Mouse (Mus musculus) limb, embryonic 15.5 days (tissue): ENCODE measurements at regions not wholly inside any gene's neighbourhood (a gene's known extent, or its start where the extent isn't known, plus 50 kb on each side); places are given as distances from the start of the nearest gene placed in this dataset.
"Not testable (repeated sequence)": the region's sequence is repeated elsewhere in the genome, so short reads cannot be mapped to it uniquely, and the experiment has no call there.

Experiments used
- ATAC-seq: fragments of 200-750 bp; cut with Nextera tagmentation; 2 replicates; pipeline ENCODE4 v1.8.0; 2017; ENCODE audit warnings: low read depth, moderate TSS enrichment; ENCODE audit not compliant: insufficient number of reproducible peaks, low FRiP score, low TSS enrichment
- H3K27ac ChIP-seq: fragments of 300-500 bp; sonication (generic); 2 replicates; pipeline ENCODE4 v1.5.1; 2015; ENCODE audit warnings: moderate library complexity, mild to moderate bottlenecking, inconsistent platforms
- H3K27me3 ChIP-seq: fragments of 300-500 bp; sonication (generic); 2 replicates; pipeline ENCODE4 v1.6.1; 2015; ENCODE audit warnings: inconsistent platforms
- H3K36me3 ChIP-seq: fragments of 300-500 bp; sonication (generic); 2 replicates; pipeline ENCODE4 v1.6.1; 2015; ENCODE audit warnings: inconsistent platforms
- H3K4me1 ChIP-seq: fragments of 300-500 bp; sonication (generic); 2 replicates; pipeline ENCODE4 v1.6.1; 2015; ENCODE audit warnings: inconsistent platforms
- H3K4me2 ChIP-seq: fragments of 300-500 bp; sonication (generic); 2 replicates; pipeline ENCODE4 v1.6.1; 2015; ENCODE audit warnings: mild to moderate bottlenecking, inconsistent platforms
- H3K4me3 ChIP-seq: fragments of 300-500 bp; sonication (generic); 2 replicates; pipeline ENCODE4 v1.5.1; 2015; ENCODE audit warnings: mild to moderate bottlenecking, inconsistent platforms
- H3K9ac ChIP-seq: fragments of 300-500 bp; sonication (generic); 2 replicates; pipeline ENCODE4 v1.6.1; 2015; ENCODE audit warnings: inconsistent platforms
- H3K9me3 ChIP-seq: fragments of 300-500 bp; sonication (generic); 2 replicates; pipeline ENCODE4 v1.6.1; 2016; ENCODE audit warnings: inconsistent platforms
- WGBS: fragments of 180-500 bp; shearing (Covaris S2); methylation state at CpG from one replicate; pipeline ENCODE4 v1.1.7; 2015; 5-methylcytosine and 5-hydroxymethylcytosine counted together

DNA sequence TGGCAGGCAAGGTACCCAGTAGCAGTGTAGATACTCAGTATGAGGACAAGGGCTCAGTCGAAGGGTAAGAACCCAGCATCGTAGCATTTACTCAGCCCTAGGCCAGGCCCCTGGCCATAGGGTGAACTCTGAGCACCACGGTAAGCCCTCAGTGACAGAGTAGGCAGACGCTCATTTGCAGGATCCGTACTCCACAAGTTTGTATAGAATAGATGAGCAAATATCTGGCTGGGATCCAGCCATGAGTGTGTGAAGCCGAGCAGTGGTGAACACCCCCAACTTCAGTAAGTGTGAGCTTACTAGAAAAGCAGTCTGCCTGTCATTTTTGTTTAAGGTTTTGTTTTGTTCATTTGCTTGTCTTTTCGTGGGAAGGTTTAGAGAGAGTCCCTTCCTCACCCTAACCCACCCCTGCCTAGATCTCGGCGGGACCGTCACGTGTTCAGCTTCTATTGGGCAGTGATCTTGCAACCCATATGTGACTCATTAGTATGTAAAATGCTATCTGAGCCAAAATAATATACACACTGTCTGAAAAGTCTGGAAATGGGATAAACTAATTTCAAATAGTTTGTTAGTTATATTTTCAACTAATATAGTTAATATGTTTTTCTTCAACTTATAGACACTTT is 76.3 kb downstream of the Gm5447 start:
- Histone ChIP-seq H3K36me3 (no peaks in the 10 kb centered on the region), H3K4me2 (no peak overlapping the region), H3K4me3 (no peak overlapping the region), H3K27ac (no peak overlapping the region), H3K4me1 (peaks cover 9% of the 10 kb centered on the region; the same call in 1 of the 2 replicates), H3K9ac (no peak overlapping the region), H3K9me3 (no peaks in the 10 kb centered on the region), H3K27me3 (peaks cover 6% of the 10 kb centered on the region; the same call in 1 of the 2 replicates)
- 62% methylated on average over 11 of the region's 11 CpGs for WGBS
- no peak for ATAC-seq

DNA sequence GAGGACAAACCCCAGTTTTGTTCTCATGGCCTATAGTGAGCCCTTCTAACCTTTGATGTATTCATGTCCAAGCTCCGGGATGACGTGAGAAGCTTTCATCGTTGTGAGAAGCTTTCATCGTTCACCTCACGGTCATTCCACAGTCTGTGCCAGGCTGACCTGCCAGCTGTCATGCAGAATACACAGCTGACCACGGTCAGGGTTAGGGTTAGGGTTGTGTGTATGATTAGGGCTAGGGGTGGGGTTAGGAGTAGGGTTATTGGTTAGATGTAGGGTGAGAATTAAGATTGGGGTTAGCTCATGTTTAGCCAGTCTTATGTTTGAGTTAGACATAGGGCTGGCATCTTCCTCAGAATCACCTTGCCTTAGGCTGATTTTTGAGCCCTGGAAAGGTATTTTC is 77.6 kb downstream of the Gm5447 start:
- ATAC-seq, H3K4me1 ChIP-seq, H3K36me3 ChIP-seq, H3K4me2 ChIP-seq, H3K27me3 ChIP-seq, H3K9me3 ChIP-seq, H3K9ac ChIP-seq, H3K27ac ChIP-seq, H3K4me3 ChIP-seq: not testable (repeated sequence)
- 59% methylated on average over 2 of the region's 6 CpGs for WGBS

DNA sequence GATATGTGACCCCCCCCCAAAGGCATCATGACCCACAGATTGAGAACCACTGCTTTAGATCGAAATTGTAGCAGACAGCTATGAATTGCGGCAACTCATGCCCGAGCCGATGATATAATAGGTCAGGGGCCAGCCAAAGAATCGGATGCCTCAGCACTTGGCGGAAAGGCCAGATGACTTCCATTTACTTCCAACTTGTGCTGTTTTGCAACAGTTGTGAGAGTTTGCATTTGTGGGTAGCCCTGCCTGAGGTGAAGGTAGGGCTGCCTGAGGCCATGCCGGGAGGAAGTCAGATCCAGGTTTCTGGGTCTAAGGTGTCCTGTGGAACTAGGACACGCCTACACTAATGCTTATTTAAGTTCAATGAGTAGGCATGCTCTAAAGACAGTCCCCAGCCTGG is 80.4 kb downstream of the Gm5447 start:
- H3K4me2 ChIP-seq: no peak overlapping the region

DNA sequence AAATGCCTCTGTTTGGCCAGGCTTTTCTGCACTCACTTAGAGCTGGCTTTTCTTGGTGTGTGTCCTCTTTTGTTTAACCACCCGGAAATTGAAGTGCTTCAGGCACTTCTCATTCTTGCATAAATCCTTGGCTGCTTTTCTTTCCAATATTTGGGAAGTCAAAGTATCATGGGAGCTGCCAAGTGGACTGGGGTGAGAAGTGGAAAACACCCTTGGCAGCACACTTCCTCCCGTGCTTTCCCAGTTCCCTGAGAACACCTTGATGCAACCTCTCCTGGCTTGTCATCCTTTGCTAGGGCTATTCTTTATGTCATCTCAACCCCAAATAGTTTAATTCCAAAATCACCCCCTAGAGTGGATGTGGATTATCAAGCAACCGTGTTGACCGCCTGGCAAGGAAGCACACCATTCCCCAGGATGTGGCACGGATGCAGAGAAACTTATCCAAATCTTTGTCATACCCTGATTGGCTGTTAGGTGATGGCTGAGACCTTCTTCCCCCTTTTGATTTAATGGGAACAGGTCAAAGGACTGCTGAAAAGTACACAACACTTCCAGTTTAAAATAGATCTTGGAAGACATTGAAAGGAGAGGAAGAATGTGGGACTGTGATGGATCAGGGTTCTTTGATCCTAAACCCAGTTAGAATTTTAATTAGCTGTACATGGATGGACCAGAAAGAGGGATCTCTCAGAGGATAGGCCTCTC is 81.5 kb downstream of the Gm5447 start:
- H3K9me3 ChIP-seq: no peaks in the 10 kb centered on the region
- no peak for ATAC-seq
- H3K4me3 ChIP-seq: no peak overlapping the region
- H3K4me1 ChIP-seq: no peaks in the 10 kb centered on the region; the same call in 1 of the 2 replicates
- peaks cover 6% of the 10 kb centered on the region; the same call in 1 of the 2 replicates for H3K27me3 ChIP-seq
- H3K9ac ChIP-seq: no peak overlapping the region
- 71% methylated on average over 5 of the region's 5 CpGs for WGBS
- no peak overlapping the region for H3K27ac ChIP-seq
- H3K4me2 ChIP-seq: no peak overlapping the region
- no peaks in the 10 kb centered on the region for H3K36me3 ChIP-seq

More for the DNA sequence above, 80.4 kb downstream of the Gm5447 start:
- no peak overlapping the region; the same call in 1 of the 2 replicates for H3K27ac ChIP-seq
- peaks cover 6% of the 10 kb centered on the region; the same call in 1 of the 2 replicates for H3K4me1 ChIP-seq
- WGBS: 88% methylated on average over 8 of the region's 8 CpGs
- H3K9ac ChIP-seq: no peak overlapping the region
- no peak overlapping the region for H3K4me3 ChIP-seq
- H3K36me3 ChIP-seq: no peaks in the 10 kb centered on the region
- no peaks in the 10 kb centered on the region for H3K9me3 ChIP-seq
- peaks cover 6% of the 10 kb centered on the region; the same call in 1 of the 2 replicates for H3K27me3 ChIP-seq
- ATAC-seq: no peak

DNA sequence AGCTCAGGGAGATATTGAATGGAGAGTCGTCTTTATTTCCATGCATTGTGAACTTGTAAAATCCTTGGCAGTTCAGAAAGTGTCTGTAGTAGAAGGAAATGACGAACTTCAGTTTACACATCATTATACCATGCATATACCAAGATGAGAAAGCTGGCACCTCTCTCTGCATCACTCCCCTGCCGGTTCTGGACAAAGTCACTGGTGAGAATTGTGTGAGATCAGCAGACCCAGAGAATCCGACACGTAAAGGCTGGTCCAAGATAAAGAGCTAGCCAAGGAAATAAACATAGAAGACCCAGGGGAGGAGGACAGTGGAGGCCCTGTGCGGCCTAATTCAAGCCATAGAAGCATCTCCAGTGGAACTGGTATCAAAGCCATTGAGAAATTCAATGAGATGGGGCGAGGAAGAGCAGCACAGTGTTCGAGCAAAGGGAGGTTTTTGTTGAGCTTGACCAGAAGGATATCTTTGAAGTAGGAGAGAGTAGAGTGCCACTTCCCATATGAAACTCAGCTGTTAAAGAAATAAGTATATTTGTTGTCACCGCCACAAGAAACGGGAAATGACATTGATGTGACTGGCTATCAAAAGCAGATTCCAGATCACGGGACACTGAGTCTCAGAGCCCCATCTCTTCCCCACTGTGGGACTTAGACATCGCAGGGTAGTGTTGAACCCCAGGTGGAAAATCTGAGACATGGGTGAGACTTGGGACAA is 82.3 kb downstream of the Gm5447 start:
- 85% methylated on average over 12 of the region's 12 CpGs for WGBS
- ATAC-seq: no peak

DNA sequence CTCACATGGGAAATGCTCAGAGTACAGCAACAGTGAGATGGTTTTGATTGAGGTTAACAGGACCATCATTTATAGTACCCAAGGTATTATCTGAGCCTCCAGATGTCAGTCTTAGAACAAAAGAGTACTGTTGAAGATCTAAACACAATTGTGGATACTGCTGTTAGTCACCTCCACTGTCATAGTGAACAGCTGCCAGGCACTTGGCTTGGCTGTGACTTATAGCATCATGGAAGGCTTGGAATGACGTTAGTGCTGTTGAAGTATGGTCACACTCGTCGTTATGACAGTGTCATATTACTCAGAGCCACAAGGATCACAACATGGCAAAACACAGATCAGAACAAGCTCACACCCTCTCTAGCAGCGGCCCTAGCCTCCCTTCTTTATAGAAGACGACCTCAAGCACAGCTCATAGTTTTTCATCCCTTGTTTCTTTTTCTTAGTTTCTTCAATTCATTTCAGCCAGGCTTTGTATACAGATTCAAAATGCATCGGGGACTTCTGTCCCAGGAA is 87.0 kb downstream of the Gm5447 start:
- ATAC-seq: no peak
- 62% methylated on average over 6 of the region's 6 CpGs for WGBS

More for the DNA sequence above, 82.3 kb downstream of the Gm5447 start:
- Histone ChIP-seq H3K27me3 (peaks cover 6% of the 10 kb centered on the region; the same call in 1 of the 2 replicates), H3K36me3 (no peaks in the 10 kb centered on the region), H3K4me3 (no peak overlapping the region), H3K9me3 (no peaks in the 10 kb centered on the region), H3K4me1 (no peaks in the 10 kb centered on the region; the same call in 1 of the 2 replicates), H3K4me2 (no peak overlapping the region), H3K27ac (no peak overlapping the region), H3K9ac (no peak overlapping the region)

DNA sequence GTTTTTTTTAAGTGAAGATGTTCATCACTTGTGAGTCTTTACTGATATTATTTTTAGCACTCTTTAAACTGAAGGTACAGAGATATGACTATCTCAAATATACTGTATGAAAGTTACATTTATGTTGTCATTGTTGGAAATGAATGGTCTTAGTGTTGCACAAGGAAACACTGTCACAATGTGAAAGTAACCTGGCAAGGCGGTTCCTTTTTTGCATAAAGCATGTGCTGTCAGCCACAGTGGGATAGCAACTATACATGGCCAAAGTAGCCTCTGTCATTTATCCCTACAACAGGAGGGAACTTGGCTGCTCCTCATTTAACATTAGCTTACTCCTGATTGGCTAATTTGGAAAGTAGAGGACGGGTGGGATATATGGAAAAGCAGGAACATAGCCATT is 94.3 kb downstream of the Gm5447 start:
- Histone ChIP-seq H3K4me2 (no peak overlapping the region), H3K4me3 (no peak overlapping the region), H3K9me3 (no peaks in the 10 kb centered on the region), H3K9ac (no peak overlapping the region), H3K4me1 (no peaks in the 10 kb centered on the region), H3K27ac (no peak overlapping the region), H3K27me3 (no peaks in the 10 kb centered on the region), H3K36me3 (no peaks in the 10 kb centered on the region)
- no peak for ATAC-seq
- 73% methylated on average over 2 of the region's 2 CpGs for whole genome bisulfite sequencing

More for the DNA sequence above, 87.0 kb downstream of the Gm5447 start:
- H3K27me3 ChIP-seq: no peaks in the 10 kb centered on the region
- no peak overlapping the region for H3K9ac ChIP-seq
- H3K4me3 ChIP-seq: no peak overlapping the region
- H3K36me3 ChIP-seq: no peaks in the 10 kb centered on the region
- no peaks in the 10 kb centered on the region for H3K4me1 ChIP-seq
- H3K27ac ChIP-seq: no peak overlapping the region
- no peaks in the 10 kb centered on the region for H3K9me3 ChIP-seq
- no peak overlapping the region for H3K4me2 ChIP-seq

DNA sequence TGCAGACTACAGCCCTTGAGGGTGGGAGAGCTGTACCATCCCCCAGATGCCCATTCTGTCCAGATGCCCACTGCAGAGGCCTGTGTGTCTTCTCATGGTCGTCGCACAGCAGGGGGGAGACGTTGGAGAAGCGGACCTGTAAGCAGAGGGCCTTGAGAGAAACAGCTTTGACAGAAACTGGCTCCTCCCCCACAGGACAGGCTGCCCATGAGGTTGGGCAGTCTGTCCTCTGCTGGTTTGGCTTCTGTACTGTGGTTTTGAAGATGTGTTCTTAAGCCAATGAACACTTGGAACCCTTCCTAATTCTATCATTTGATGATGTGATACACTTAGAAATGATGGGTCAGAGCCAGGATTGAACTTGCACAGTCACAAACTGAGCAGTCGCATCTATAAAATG is 102.5 kb downstream of the Gm5447 start:
- H3K27ac ChIP-seq: no peak overlapping the region
- H3K9ac ChIP-seq: no peak overlapping the region
- no peaks in the 10 kb centered on the region for H3K36me3 ChIP-seq
- 55% methylated on average over 5 of the region's 5 CpGs for WGBS
- H3K27me3 ChIP-seq: peaks cover 37% of the 10 kb centered on the region
- 0 out of 2 replicates have a peak, but pooled peaks cover 2% of the 10 kb centered on the region for H3K4me1 ChIP-seq
- H3K4me3 ChIP-seq: no peak overlapping the region
- H3K9me3 ChIP-seq: no peaks in the 10 kb centered on the region
- no peak for ATAC-seq
- no peak overlapping the region for H3K4me2 ChIP-seq

DNA sequence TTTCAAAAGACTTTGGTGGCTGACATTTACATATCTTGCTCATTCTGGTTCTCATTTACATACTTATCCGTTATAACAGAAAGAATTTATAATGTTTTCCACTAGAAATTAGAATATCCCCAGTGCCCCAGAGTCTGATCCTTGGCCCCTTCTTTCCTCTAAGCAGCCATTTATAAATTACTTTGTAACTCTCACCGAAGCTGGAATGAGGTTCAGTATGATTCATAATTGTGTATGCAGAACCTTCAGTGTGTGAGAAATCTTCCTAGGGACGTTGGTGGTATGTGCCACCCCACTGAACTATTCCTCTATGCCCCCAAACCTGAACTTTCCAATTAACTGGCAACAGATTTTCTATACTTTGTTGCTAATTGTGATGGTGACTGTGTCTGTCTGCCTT is 104.7 kb downstream of the Gm5447 start:
- WGBS: 50% methylated on average over 3 of the region's 3 CpGs
- H3K36me3 ChIP-seq: no peaks in the 10 kb centered on the region
- no peak for ATAC-seq
- H3K27me3 ChIP-seq: peaks cover 40% of the 10 kb centered on the region
- H3K4me3 ChIP-seq: no peak overlapping the region
- no peak overlapping the region for H3K27ac ChIP-seq
- H3K9me3 ChIP-seq: no peaks in the 10 kb centered on the region
- H3K4me2 ChIP-seq: no peak overlapping the region
- no peak overlapping the region for H3K9ac ChIP-seq
- 0 out of 2 replicates have a peak, but pooled peaks cover 2% of the 10 kb centered on the region for H3K4me1 ChIP-seq

DNA sequence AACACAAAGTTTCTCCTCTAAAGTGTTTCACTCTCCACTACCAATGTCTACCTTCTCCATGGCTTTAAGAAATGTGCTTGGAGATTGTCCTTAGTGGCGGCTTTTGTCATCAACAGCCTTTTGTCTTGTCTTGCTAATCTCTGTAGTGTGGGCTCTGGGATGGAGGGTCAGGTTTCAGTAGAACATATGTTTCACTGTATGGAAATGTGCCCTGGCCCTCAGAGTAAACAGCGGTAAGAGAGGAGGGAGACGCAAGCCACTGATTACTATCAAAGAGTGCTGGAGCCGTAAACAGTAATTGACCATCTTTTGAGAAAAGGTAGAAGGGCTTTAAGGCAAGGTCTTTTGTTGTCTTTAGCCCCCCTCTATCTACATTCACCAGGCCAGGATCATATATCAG is 106.2 kb downstream of the Gm5447 start:
- Histone ChIP-seq H3K9me3 (no peaks in the 10 kb centered on the region), H3K36me3 (no peaks in the 10 kb centered on the region), H3K27me3 (peaks cover 43% of the 10 kb centered on the region), H3K4me1 (0 out of 2 replicates have a peak, but pooled peaks cover 2% of the 10 kb centered on the region), H3K9ac (no peak overlapping the region), H3K4me2 (no peak overlapping the region), H3K4me3 (no peak overlapping the region), H3K27ac (no peak overlapping the region)
- no peak for ATAC-seq
- WGBS: 26% methylated on average over 4 of the region's 4 CpGs

DNA sequence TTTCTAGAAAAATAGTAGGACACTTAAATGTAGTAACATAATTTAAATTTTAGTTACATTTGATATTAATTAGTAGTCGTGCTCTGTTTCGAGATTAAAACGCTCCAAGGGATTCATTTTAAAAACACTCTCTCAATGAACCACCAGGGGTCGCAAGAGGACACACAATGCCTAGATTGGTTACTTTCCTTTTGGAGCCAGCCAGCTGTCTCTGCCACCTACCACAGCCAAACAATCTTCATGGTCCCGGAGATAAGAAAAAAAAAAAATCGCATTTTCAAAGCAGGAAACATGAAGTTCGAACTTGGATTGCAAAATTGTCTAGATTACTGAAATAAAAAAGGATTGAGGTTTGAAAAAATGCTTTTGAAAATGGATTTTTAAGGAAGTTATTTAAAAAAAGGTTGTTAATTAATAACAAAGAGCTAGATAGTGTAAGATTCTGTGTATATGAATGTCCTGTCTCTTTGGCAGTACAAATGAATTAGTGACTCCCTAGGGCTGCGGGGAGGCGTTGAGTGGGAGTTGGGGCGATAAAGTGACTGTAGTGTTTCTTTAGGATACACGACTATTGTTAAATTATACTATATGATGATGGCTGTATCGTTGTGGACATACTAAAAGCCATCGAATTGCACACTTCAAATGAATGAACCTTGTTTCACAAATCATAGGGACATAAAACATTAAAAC is 108.6 kb downstream of the Gm5447 start:
- H3K36me3 ChIP-seq: no peaks in the 10 kb centered on the region
- 31% methylated on average over 13 of the region's 13 CpGs for WGBS
- H3K27ac ChIP-seq: no peak overlapping the region
- ATAC-seq: no peak
- no peak overlapping the region for H3K9ac ChIP-seq
- H3K27me3 ChIP-seq: peaks cover 39% of the 10 kb centered on the region
- H3K4me3 ChIP-seq: no peak overlapping the region
- H3K4me1 ChIP-seq: 0 out of 2 replicates have a peak, but pooled peaks cover 2% of the 10 kb centered on the region
- H3K4me2 ChIP-seq: no peak overlapping the region
- no peaks in the 10 kb centered on the region for H3K9me3 ChIP-seq
